Mouse (Mus musculus) cortical plate, adult 2 months (tissue): ENCODE data around the gene Traf4.

Experiments used
- CTCF ChIP-seq: fragments of 200-500 bp; IDR thresholded peaks from 2 replicates; pipeline ENCODE4 v1.5.1; 2011; ENCODE audit warnings: mild to moderate bottlenecking, control low read depth, low read length; ENCODE audit not compliant: insufficient read depth; ENCODE audit errors: extremely low read depth
- POLR2A ChIP-seq: fragments of 200-500 bp; IDR thresholded peaks from 2 replicates; pipeline ENCODE4 v1.6.1; 2011; ENCODE audit warnings: mild to moderate bottlenecking, low read length, control low read depth; ENCODE audit not compliant: insufficient read depth; ENCODE audit errors: extremely low read depth

GRCm38 (mm10) chr11:78118467-78118866, 46.9 kb downstream of the Traf4 start:
- no peak for TF ChIP-seq CTCF
- no peak for TF ChIP-seq POLR2A
